Mouse (Mus musculus): ENCODE measurements around the gene Agbl3. TPM values are rescaled to one million over a fixed set of nuclear protein-coding genes. Genes with fewer than 3 reads are reported as not detected.

The Agbl3 gene
- 1.2 TPM for polyA plus RNA-seq (2017; shearing (Covaris generic))

GRCm38 (mm10) chr6:34780231-34780942, at the start of gene Agbl3:
Gene Agbl3 (plus strand): TSS chr6:34780432.

DNA sequence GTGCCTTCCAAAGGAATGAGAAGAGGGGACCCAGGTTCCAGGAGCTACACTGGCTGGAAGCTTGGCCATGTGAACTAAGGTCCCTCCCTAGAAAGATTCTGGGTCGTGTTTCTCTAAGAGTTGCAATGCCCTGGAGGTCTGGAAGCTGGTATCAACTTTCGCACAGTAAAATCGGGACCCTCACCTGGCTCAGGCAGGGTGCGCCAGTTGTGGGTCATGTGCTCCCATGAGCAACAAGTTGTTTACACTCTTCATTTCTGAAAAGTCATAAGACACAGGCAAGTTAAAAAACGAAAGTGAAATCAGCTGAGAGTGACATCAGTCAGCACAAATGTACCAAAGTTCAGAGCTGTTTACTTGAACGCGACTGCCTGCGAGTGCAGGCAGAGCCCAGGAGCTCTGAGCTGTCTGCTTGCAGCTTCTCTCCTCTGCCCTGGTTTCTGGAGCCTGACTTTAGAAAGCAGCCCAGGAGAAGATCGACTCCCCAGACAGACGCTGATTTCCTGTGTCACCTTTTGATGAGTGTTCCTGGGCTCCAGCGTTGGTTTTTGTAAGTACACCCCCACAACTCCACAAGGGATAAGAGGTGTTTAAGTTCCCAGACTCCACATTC, 82.7 kb downstream of the Agbl3 start, which contains the start of gene Tmem140:
Tmem140 (plus strand) TSS at position 356 of the 613 bp plus-strand sequence.

GRCm38 (mm10) chr6:34877509-34878321, 97.5 kb downstream of the Agbl3 start, which contains the start of gene Cyren:
Gene Cyren (minus strand): TSS chr6:34878060.

Other genes starting within 250 kb of the Agbl3 start
- not detected for gene Cald1, start 181.9 kb upstream of the Agbl3 start, polyA plus RNA-seq (2017; shearing (Covaris generic))
- 28.0 TPM for gene Tmem140, start 82.7 kb downstream of the Agbl3 start, polyA plus RNA-seq (2017; shearing (Covaris generic))
- 10.4 TPM for gene Cyren, start 97.6 kb downstream of the Agbl3 start, polyA plus RNA-seq (2017; shearing (Covaris generic))
- gene Wdr91, start 130.4 kb downstream of the Agbl3 start, polyA plus RNA-seq (2017; shearing (Covaris generic)) = 26.6 TPM
- not detected for gene Stra8, start 139.7 kb downstream of the Agbl3 start, polyA plus RNA-seq (2017; shearing (Covaris generic))
- gene Slc23a4, start 208.0 kb downstream of the Agbl3 start, polyA plus RNA-seq (2017; shearing (Covaris generic)) = 0.93 TPM